Mouse (Mus musculus) ES-E14 (cell line): ENCODE data around the gene Ccdc38.

Experiments
- MAFK ChIP-seq: IDR thresholded peaks from 2 replicates; pipeline ENCODE4 v1.6.1; 2014; ENCODE audit warnings: mild to moderate bottlenecking, low read depth, low read length, inconsistent platforms; ENCODE audit not compliant: insufficient read depth
- ZNF384 ChIP-seq: IDR thresholded peaks from 2 replicates; pipeline ENCODE4 v1.6.1; 2012; ENCODE audit warnings: low read depth, low read length, inconsistent platforms

DNA sequence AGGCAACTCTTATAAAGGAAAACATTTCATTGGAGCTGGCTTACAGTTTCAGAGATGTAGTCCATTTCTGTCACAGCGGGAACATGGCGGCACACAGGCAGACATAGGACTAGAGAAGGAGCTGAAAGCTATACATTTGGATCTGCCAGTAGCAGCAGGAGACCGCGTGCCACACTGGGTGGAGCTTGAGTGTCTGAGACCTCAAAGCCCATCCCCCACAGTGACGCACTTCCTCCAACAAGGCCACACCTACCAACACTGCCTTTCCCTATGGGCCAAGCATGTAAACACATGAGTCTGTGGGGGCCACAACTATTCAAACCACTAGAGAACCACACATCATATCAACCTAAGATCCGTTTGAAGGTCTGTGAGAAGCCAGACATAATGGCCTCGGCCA lies 68.8 kb downstream of the Ccdc38 start:
- no peak for TF ChIP-seq MAFK
- TF ChIP-seq ZNF384, result no peak
